Mouse (Mus musculus) MEL (cell line): ENCODE results near the gene Gdf7. TPM values are rescaled to one million over a fixed set of nuclear protein-coding genes. Genes with fewer than 3 reads are reported as not detected.
A peak's percentile ranks its signal among the peaks of the same experiment; 100 is the strongest.

Experiments used
- DNase-seq: peaks from one replicate; pipeline ENCODE4 v3.0.0; 2011; ENCODE audit warnings: low read depth, low spot score
- H3K27ac ChIP-seq: 2 replicates; pipeline ENCODE4 v1.5.1; 2012; ENCODE audit warnings: low read depth, mild to moderate bottlenecking, control low read depth, low read length, moderate library complexity; ENCODE audit not compliant: control insufficient read depth
- H3K27me3 ChIP-seq, 2 experiments: fragments of 150-350 bp in 1 of 2; sonication (generic) in 1 of 2; 2 replicates each; pipeline ENCODE4 v1.6.1; 2012; ENCODE audit warnings: low read length in 2 of 2, mild to moderate bottlenecking in 2 of 2, improper control_type of control experiment in 1 of 2, moderate library complexity in 1 of 2; ENCODE audit not compliant: insufficient read depth in 2 of 2, control insufficient read depth in 1 of 2
- H3K36me3 ChIP-seq, 2 experiments: 2 replicates each; pipeline ENCODE4 v1.6.1; 2012 to 2014; ENCODE audit warnings: low read length in 2 of 2, improper control_type of control experiment in 1 of 2, inconsistent platforms in 1 of 2, mild to moderate bottlenecking in 1 of 2; ENCODE audit not compliant: insufficient read depth in 2 of 2, control insufficient read depth in 1 of 2
- H3K4me1 ChIP-seq, 2 experiments: fragments of 150-350 bp in 1 of 2; sonication (generic) in 1 of 2; 2 replicates each; pipeline ENCODE4 v1.6.1; 2012; ENCODE audit warnings: low read length in 2 of 2, improper control_type of control experiment in 1 of 2, mild to moderate bottlenecking in 1 of 2; ENCODE audit not compliant: insufficient read depth in 2 of 2, control insufficient read depth in 1 of 2
- H3K4me3 ChIP-seq, 2 experiments: fragments of 150-350 bp in 1 of 2; sonication (generic) in 1 of 2; 2 replicates each; pipeline ENCODE4 v1.5.1; 2012; ENCODE audit warnings: low read depth in 2 of 2, low read length in 2 of 2, mild to moderate bottlenecking in 2 of 2, moderate library complexity in 2 of 2, control low read depth in 1 of 2, improper control_type of control experiment in 1 of 2; ENCODE audit not compliant: control insufficient read depth in 1 of 2, insufficient read depth in 1 of 2
- H3K79me2 ChIP-seq: 2 replicates; pipeline ENCODE4 v1.6.1; 2012; ENCODE audit warnings: mild to moderate bottlenecking, low read length, moderate library complexity; ENCODE audit not compliant: control insufficient read depth, poor library complexity, insufficient read depth
- H3K9ac ChIP-seq: 2 replicates; pipeline ENCODE4 v1.6.1; 2012; ENCODE audit warnings: low read depth, mild to moderate bottlenecking, control low read depth, low read length, moderate library complexity; ENCODE audit not compliant: control insufficient read depth, poor library complexity, severe bottlenecking
- H3K9me3 ChIP-seq: fragments of 150-350 bp; sonication (generic); replicated peaks from 2 replicates; pipeline ENCODE4 v1.6.1; 2012; ENCODE audit warnings: mild to moderate bottlenecking, low read length, improper control_type of control experiment, moderate library complexity; ENCODE audit not compliant: insufficient read depth
- BHLHE40 ChIP-seq: IDR thresholded peaks from 2 replicates; pipeline ENCODE4 v1.6.1; 2012; ENCODE audit warnings: low read depth, mild to moderate bottlenecking, inconsistent platforms, low read length, improper control_type of control experiment, borderline replicate concordance
- CHD2 ChIP-seq: IDR thresholded peaks from 2 replicates; pipeline ENCODE4 v1.6.1; 2011; ENCODE audit warnings: low read length, improper control_type of control experiment
- CTCF ChIP-seq, 3 experiments: IDR thresholded peaks in 2 of 3; conservative IDR thresholded peaks in 1 of 3; 2 replicates each; pipeline ENCODE4 v1.5.1; 2011 to 2012; ENCODE audit warnings: low read length in 3 of 3, low read depth in 2 of 3, mild to moderate bottlenecking in 2 of 3, improper control_type of control experiment in 1 of 3, inconsistent platforms in 1 of 3, mixed read lengths in 1 of 3, moderate library complexity in 1 of 3; ENCODE audit not compliant: control insufficient read depth in 1 of 3, insufficient read depth in 1 of 3, poor library complexity in 1 of 3, severe bottlenecking in 1 of 3
- GABPA ChIP-seq: IDR thresholded peaks from 2 replicates; pipeline ENCODE4 v1.6.1; 2012; ENCODE audit warnings: low read depth, mild to moderate bottlenecking, inconsistent platforms, low read length, improper control_type of control experiment, moderate library complexity
- KAT2A ChIP-seq: conservative IDR thresholded peaks from 2 replicates; pipeline ENCODE4 v1.6.1; 2012; ENCODE audit warnings: low read depth, low read length, improper control_type of control experiment, inconsistent platforms
- MAZ ChIP-seq: IDR thresholded peaks from 2 replicates; pipeline ENCODE4 v1.6.1; 2012; ENCODE audit warnings: low read depth, mild to moderate bottlenecking, inconsistent platforms, low read length, improper control_type of control experiment
- POLR2A ChIP-seq, 2 experiments: IDR thresholded peaks; 2 replicates each; pipeline ENCODE4 v1.6.1; 2011 to 2012; ENCODE audit warnings: low read length in 2 of 2, mild to moderate bottlenecking in 2 of 2, control low read depth in 1 of 2, improper control_type of control experiment in 1 of 2, low read depth in 1 of 2, moderate library complexity in 1 of 2; ENCODE audit not compliant: control insufficient read depth in 1 of 2, insufficient read depth in 1 of 2, poor library complexity in 1 of 2
- POLR2AphosphoS2 ChIP-seq: IDR thresholded peaks from 2 replicates; pipeline ENCODE4 v1.6.1; 2011; ENCODE audit warnings: low read length, improper control_type of control experiment
- RAD21 ChIP-seq: IDR thresholded peaks from 2 replicates; pipeline ENCODE4 v1.6.1; 2011; ENCODE audit warnings: mild to moderate bottlenecking, low read depth, low read length, improper control_type of control experiment
- RCOR1 ChIP-seq: IDR thresholded peaks from 2 replicates; pipeline ENCODE4 v1.6.1; 2012; ENCODE audit warnings: low read depth, mild to moderate bottlenecking, inconsistent platforms, low read length, improper control_type of control experiment
- SMC3 ChIP-seq: IDR thresholded peaks from 2 replicates; pipeline ENCODE4 v1.6.1; 2011; ENCODE audit warnings: low read depth, low read length, improper control_type of control experiment
- TAL1 ChIP-seq: IDR thresholded peaks from 2 replicates; pipeline ENCODE4 v1.6.1; 2012; ENCODE audit warnings: mild to moderate bottlenecking, inconsistent platforms, low read length, moderate library complexity, mixed read lengths
- TCF12 ChIP-seq: IDR thresholded peaks from 2 replicates; pipeline ENCODE4 v1.6.1; 2014; ENCODE audit warnings: low read depth, mild to moderate bottlenecking, inconsistent platforms, low read length, improper control_type of control experiment, moderate library complexity
- UBTF ChIP-seq: IDR thresholded peaks from 2 replicates; pipeline ENCODE4 v1.6.1; 2012; ENCODE audit warnings: low read depth, mild to moderate bottlenecking, inconsistent platforms, low read length, improper control_type of control experiment, moderate library complexity, borderline replicate concordance; ENCODE audit not compliant: insufficient read depth
- USF1 ChIP-seq: IDR thresholded peaks from 2 replicates; pipeline ENCODE4 v1.6.1; 2014; ENCODE audit warnings: low read depth, mild to moderate bottlenecking, inconsistent platforms, low read length, improper control_type of control experiment, moderate library complexity
- ZC3H11A ChIP-seq: IDR thresholded peaks from 2 replicates; pipeline ENCODE4 v1.6.1; 2012; ENCODE audit warnings: low read depth, mild to moderate bottlenecking, inconsistent platforms, low read length, improper control_type of control experiment
- ZNF384 ChIP-seq: IDR thresholded peaks from 2 replicates; pipeline ENCODE4 v1.6.1; 2012; ENCODE audit warnings: low read depth, mild to moderate bottlenecking, inconsistent platforms, low read length, improper control_type of control experiment
- polyA plus RNA-seq, 2 experiments: library from polyadenylated mRNA; stranded (reverse) in 1 of 2; unstranded in 1 of 2; fragments of >175 nt in 1 of 2; fragments of >200 nt in 1 of 2; gene quantifications; 2 replicates each; pipeline versions ENCODE4 v1.2.1 to v1.2.4; 2012; ENCODE audit warnings: low replicate concordance in 2 of 2, low read depth in 1 of 2; ENCODE audit not compliant: insufficient read length in 2 of 2, insufficient read depth in 1 of 2, missing spikeins in 1 of 2
- total RNA-seq: library from RNA; depleted of rRNA; stranded (reverse); fragments of 300-350 nt; gene quantifications from 2 replicates; pipeline ENCODE4 v1.2.3, GENCODE M21; 2012

The Gdf7 gene
- total and polyA plus RNA-seq, 3 experiments, result not detected

GRCm38 (mm10) chr12:8326825-8327674 is 25.3 kb upstream of the Gdf7 start:
- Histone ChIP-seq H3K79me2 (no peaks in the 10 kb centered on the region), H3K27me3 (no peaks in the 10 kb centered on the region), H3K9me3 (no peaks in the 10 kb centered on the region), H3K4me1 (no peaks in the 10 kb centered on the region), H3K4me3 (no peak overlapping the region), H3K9ac (no peak overlapping the region), H3K36me3 (no peaks in the 10 kb centered on the region), H3K27ac (no peak overlapping the region)
- TF ChIP-seq SMC3, result peak; percentile 85
- no peak for TF ChIP-seq ZNF384
- TF ChIP-seq MAZ, result 0 out of 2 replicates have a peak, but pooled peaks have one; percentile 30
- no peak for TF ChIP-seq BHLHE40
- peak; percentile 69 to 97 (median 94) for TF ChIP-seq CTCF (IDR thresholded peaks at IDR 0.05 in 2 of 3, conservative IDR thresholded peaks at IDR 0.05 in 1 of 3; ENCODE audit: control insufficient read depth in 1 of 3, insufficient read depth in 1 of 3, low read depth in 2 of 3, low read length in 3 of 3, poor library complexity in 1 of 3, severe bottlenecking in 1 of 3)
- peak; percentile 87 for TF ChIP-seq RAD21
- no peak for TF ChIP-seq GABPA
- TF ChIP-seq RCOR1, result no peak
- no peak for TF ChIP-seq KAT2A
- TF ChIP-seq ZC3H11A, result peak; percentile 59
- no peak for TF ChIP-seq TCF12
- DNase-seq, result peak; percentile 82

- H3K27ac ChIP-seq, result no peak overlapping the region
These were observed 24.3 kb upstream of the Gdf7 start for GRCm38 (mm10) chr12:8325943-8326522.

More at GRCm38 (mm10) chr12:8325943-8326522, 24.3 kb upstream of the Gdf7 start:
- Histone ChIP-seq H3K27me3 (no peaks in the 10 kb centered on the region), H3K4me1 (no peaks in the 10 kb centered on the region), H3K9ac (no peak overlapping the region), H3K79me2 (no peaks in the 10 kb centered on the region), H3K4me3 (no peak overlapping the region), H3K36me3 (no peaks in the 10 kb centered on the region), H3K9me3 (no peaks in the 10 kb centered on the region)
- DNase-seq, result no peak
- TF ChIP-seq TCF12, result no peak
- TF ChIP-seq USF1, result no peak
- no peak for TF ChIP-seq CHD2
- TF ChIP-seq BHLHE40, result no peak
- no peak for TF ChIP-seq POLR2A (IDR thresholded peaks at IDR 0.05; ENCODE audit: control insufficient read depth in 1 of 2, insufficient read depth in 1 of 2, low read depth in 1 of 2, low read length in 2 of 2, poor library complexity in 1 of 2)
- TF ChIP-seq UBTF, result no peak
- TF ChIP-seq POLR2AphosphoS2, result no peak
- TF ChIP-seq TAL1, result no peak
- TF ChIP-seq RCOR1, result no peak
